Comparison of ENCODE assay signal across 8 mouse cellular contexts in genomic region chr2:118743261-118743943, GRCm38 (mm10). TPM values are rescaled to one million over a fixed set of nuclear protein-coding genes. Genes with fewer than 3 reads are reported as not detected.
DNase-seq lines count a peak whose midpoint lies in the region; ATAC-seq and TF ChIP-seq lines count a peak whose summit lies in the region.

No protein-coding gene starts in this region.

- WGBS in heart, embryonic 10.5 days: 25% methylated on average over 8 of the region's 8 CpGs
- 23% methylated on average over 8 of the region's 8 CpGs for WGBS in liver, postnatal 0 days (ENCODE audit: insufficient replicate concordance)

- H3K36me3 ChIP-seq in heart, embryonic 10.5 days: no peaks in the 10 kb centered on the region
- H3K36me3 ChIP-seq in liver, postnatal 0 days (replicated peaks; ENCODE audit: insufficient read depth, low read length): no peaks in the 10 kb centered on the region; the same call in 1 of the 2 replicates

- no peak overlapping the region for H3K4me3 ChIP-seq in heart, embryonic 10.5 days
- no peak overlapping the region for H3K4me3 ChIP-seq in liver, postnatal 0 days (ENCODE audit: low read depth, low read length)

- H3K4me2 ChIP-seq in liver, postnatal 0 days (ENCODE audit: low read depth, low read length): no peak overlapping the region

- H3K27ac ChIP-seq in heart, embryonic 10.5 days: no peak overlapping the region
- H3K27ac ChIP-seq in liver, postnatal 0 days (ENCODE audit: low read depth): no peak overlapping the region

- no peak for ATAC-seq in liver, postnatal 0 days
- ATAC-seq in activated CD4-positive, CD25-positive, alpha-beta regulatory T cell, adult 4 months: no peak

- peak; percentile 62 to 64 for DNase-seq in heart, adult 9 months (ENCODE audit: low spot score in 2 of 2)
- DNase-seq in heart, embryonic 10.5 days (ENCODE audit: low spot score): no peak
- DNase-seq in thymus, postnatal 0 days (ENCODE audit: low spot score): peak; percentile 72
- DNase-seq in thymus, adult 18-20 months: no peak
- peak; percentile 83 for DNase-seq in cerebellum, adult 9-10 months
- DNase-seq in liver, postnatal 0 days: no peak
- DNase-seq in testis, postnatal 10 days (ENCODE audit: low spot score): no peak

- H3K27me3 ChIP-seq in heart, embryonic 10.5 days (ENCODE audit: insufficient read depth, poor library complexity, severe bottlenecking): peaks cover 26% of the 10 kb centered on the region
- peaks cover 6% of the 10 kb centered on the region for H3K27me3 ChIP-seq in liver, postnatal 0 days (ENCODE audit: insufficient read depth, low read length)

- H3K9ac ChIP-seq in liver, postnatal 0 days (replicated peaks): no peak overlapping the region

- no peak for TF ChIP-seq EP300 in liver, postnatal 0 days (IDR thresholded peaks at IDR 0.05; ENCODE audit: low read depth)

- no peaks in the 10 kb centered on the region for H3K9me3 ChIP-seq in heart, embryonic 10.5 days
- no peaks in the 10 kb centered on the region for H3K9me3 ChIP-seq in liver, postnatal 0 days (ENCODE audit: low read length)

- peaks cover 31% of the 10 kb centered on the region for H3K4me1 ChIP-seq in heart, embryonic 10.5 days
- H3K4me1 ChIP-seq in liver, postnatal 0 days (ENCODE audit: insufficient read depth): peaks cover 20% of the 10 kb centered on the region

- peak; percentile 94 for TF ChIP-seq CTCF in liver, postnatal 0 days (IDR thresholded peaks at IDR 0.05; ENCODE audit: low read depth)

RNA-seq across cellular contexts. Expression of gene Inafm2, which starts 2.2 kb away (rescaled TPM):
- polyA plus RNA-seq in heart, embryonic 10.5 days (2016; fragmentation: Nextera tagmentation; extraction: Ambion mirVana): 22.6 and 34.8 TPM in 2 replicates
- 22.3 and 26.4 TPM in 2 replicates for polyA plus RNA-seq in thymus, postnatal 0 days (2015; fragmentation: Nextera tagmentation; extraction: Ambion mirVana)
- 14.0 and 14.7 TPM in 2 replicates for polyA plus RNA-seq in liver, postnatal 0 days (2015; fragmentation: Nextera tagmentation; extraction: Ambion mirVana)
- 10 to 100 TPM; 19.8 to 27.2 TPM for polyA plus RNA-seq in activated CD4-positive, CD25-positive, alpha-beta regulatory T cell, adult 4 months (2017; shearing (Covaris generic))

RNA-seq across cellular contexts. Expression of gene Plcb2, which starts 15.2 kb away (rescaled TPM):
- polyA plus RNA-seq in heart, embryonic 10.5 days (2016; fragmentation: Nextera tagmentation; extraction: Ambion mirVana): 1.4 and 1.6 TPM in 2 replicates
- 10.1 and 11.8 TPM in 2 replicates for polyA plus RNA-seq in thymus, postnatal 0 days (2015; fragmentation: Nextera tagmentation; extraction: Ambion mirVana)
- polyA plus RNA-seq in liver, postnatal 0 days (2015; fragmentation: Nextera tagmentation; extraction: Ambion mirVana): 1.7 and 1.9 TPM in 2 replicates
- polyA plus RNA-seq in activated CD4-positive, CD25-positive, alpha-beta regulatory T cell, adult 4 months (2017; shearing (Covaris generic)): 10 to 100 TPM; 17.4 to 20.2 TPM

RNA-seq across cellular contexts. Expression of gene Ccdc9b, which starts 19.1 kb away (rescaled TPM):
- 0.94 and 1.8 TPM in 2 replicates for polyA plus RNA-seq in heart, embryonic 10.5 days (2016; fragmentation: Nextera tagmentation; extraction: Ambion mirVana)
- 0.27 and 0.28 TPM in 2 replicates for polyA plus RNA-seq in thymus, postnatal 0 days (2015; fragmentation: Nextera tagmentation; extraction: Ambion mirVana)
- 0.36 and 0.52 TPM in 2 replicates for polyA plus RNA-seq in liver, postnatal 0 days (2015; fragmentation: Nextera tagmentation; extraction: Ambion mirVana)
- polyA plus RNA-seq in activated CD4-positive, CD25-positive, alpha-beta regulatory T cell, adult 4 months (2017; shearing (Covaris generic)): not detected

RNA-seq across cellular contexts. Expression of gene Phgr1, which starts 29.2 kb away (rescaled TPM):
- polyA plus RNA-seq in heart, embryonic 10.5 days (2016; fragmentation: Nextera tagmentation; extraction: Ambion mirVana): not detected in 2 replicates
- 0.92 and 1.5 TPM in 2 replicates for polyA plus RNA-seq in thymus, postnatal 0 days (2015; fragmentation: Nextera tagmentation; extraction: Ambion mirVana)
- polyA plus RNA-seq in liver, postnatal 0 days (2015; fragmentation: Nextera tagmentation; extraction: Ambion mirVana): not detected in 2 replicates
- not detected for polyA plus RNA-seq in activated CD4-positive, CD25-positive, alpha-beta regulatory T cell, adult 4 months (2017; shearing (Covaris generic))

RNA-seq across cellular contexts. Expression of gene Disp2, which starts 36.1 kb away (rescaled TPM):
- polyA plus RNA-seq in heart, embryonic 10.5 days (2016; fragmentation: Nextera tagmentation; extraction: Ambion mirVana): 0.20 and 0.23 TPM in 2 replicates
- 0.07 and 0.09 TPM in 2 replicates for polyA plus RNA-seq in thymus, postnatal 0 days (2015; fragmentation: Nextera tagmentation; extraction: Ambion mirVana)
- polyA plus RNA-seq in liver, postnatal 0 days (2015; fragmentation: Nextera tagmentation; extraction: Ambion mirVana): 0.06 and 0.14 TPM in 2 replicates
- under 1 TPM in 1 of 2 experiments, not detected in 1; 0.25 TPM for polyA plus RNA-seq in activated CD4-positive, CD25-positive, alpha-beta regulatory T cell, adult 4 months (2017; shearing (Covaris generic))

Comparison
In these comparisons a context has a peak if more than half of its experiments do, and no peak if none do; other contexts are left out.
1. DNase-seq: peak in heart, adult 9 months (2 of 2), thymus, postnatal 0 days (single experiment) and cerebellum, adult 9-10 months (single experiment); none in heart, embryonic 10.5 days (single experiment), thymus, adult 18-20 months (0 of 2), liver, postnatal 0 days (single experiment) and testis, postnatal 10 days (single experiment).